Mouse (Mus musculus) layer of hippocampus, adult 18-20 months (tissue): ENCODE results near the gene Ldb2. TPM values are rescaled to one million over a fixed set of nuclear protein-coding genes. Genes with fewer than 3 reads are reported as not detected.

Experiments
- DNase-seq, 2 experiments: peaks; one replicate each; pipeline ENCODE4 v3.0.0; 2022; ENCODE audit warnings: low spot score in 2 of 2
- total RNA-seq, 2 experiments: library from RNA; stranded (reverse); gene quantifications; 2 replicates each; pipeline ENCODE4 v1.2.3; 2021

Ldb2 gene
- total RNA-seq, 2 experiments from 2014 or later = 43.5 TPM

- DNase-seq = no peak
Observed at GRCm38 (mm10) chr5:44646842-44647190, 152.7 kb downstream of the Ldb2 start.

- no peak for DNase-seq
Observed at GRCm38 (mm10) chr5:44645952-44646841, 153.3 kb downstream of the Ldb2 start.

GRCm38 (mm10) chr5:44643079-44643478 is 156.4 kb downstream of the Ldb2 start:
- DNase-seq = no peak

- no peak for DNase-seq
Observed at GRCm38 (mm10) chr5:44641060-44641459, 158.4 kb downstream of the Ldb2 start.

- no peak for DNase-seq
Observed at GRCm38 (mm10) chr5:44635546-44635945, 163.9 kb downstream of the Ldb2 start.

GRCm38 (mm10) chr5:44629034-44629625 is 170.3 kb downstream of the Ldb2 start:
- DNase-seq = no peak

- DNase-seq = no peak
Observed at GRCm38 (mm10) chr5:44627487-44627886, 172.0 kb downstream of the Ldb2 start.

GRCm38 (mm10) chr5:44626885-44627284 is 172.6 kb downstream of the Ldb2 start:
- DNase-seq = no peak

GRCm38 (mm10) chr5:44626114-44626513 is 173.4 kb downstream of the Ldb2 start:
- no peak for DNase-seq

GRCm38 (mm10) chr5:44615677-44616076 is 183.8 kb downstream of the Ldb2 start:
- DNase-seq = no peak

- no peak for DNase-seq
Observed at GRCm38 (mm10) chr5:44608901-44609300, 190.6 kb downstream of the Ldb2 start.

GRCm38 (mm10) chr5:44601340-44601739 is 198.1 kb downstream of the Ldb2 start:
- DNase-seq = no peak

GRCm38 (mm10) chr5:44593522-44594218 is 205.8 kb downstream of the Ldb2 start:
- DNase-seq = peak in 1 of 2 experiments; percentile 33

GRCm38 (mm10) chr5:44590750-44591149 is 208.7 kb downstream of the Ldb2 start:
- no peak for DNase-seq

- DNase-seq = no peak
Observed at GRCm38 (mm10) chr5:44589318-44589717, 210.2 kb downstream of the Ldb2 start.

GRCm38 (mm10) chr5:44586571-44586970 is 212.9 kb downstream of the Ldb2 start:
- no peak for DNase-seq

GRCm38 (mm10) chr5:44579899-44580459 is 219.5 kb downstream of the Ldb2 start:
- DNase-seq = peak in 1 of 2 experiments; percentile 44

GRCm38 (mm10) chr5:44576682-44577349 is 222.7 kb downstream of the Ldb2 start:
- no peak for DNase-seq

- DNase-seq = no peak
Observed at GRCm38 (mm10) chr5:44574681-44575080, 224.8 kb downstream of the Ldb2 start.

GRCm38 (mm10) chr5:44553765-44554352 is 245.6 kb downstream of the Ldb2 start:
- DNase-seq = no peak

- no peak for DNase-seq
Observed at GRCm38 (mm10) chr5:44553155-44553554, 246.3 kb downstream of the Ldb2 start.
